Mouse (Mus musculus) lung, embryonic 14.5 days (tissue): Measurements from ENCODE around the gene Dpp7. TPM values are rescaled to one million over a fixed set of nuclear protein-coding genes. Genes with fewer than 3 reads are reported as not detected.

ENCODE experiments used
- ATAC-seq: fragments of 200-750 bp; cut with Nextera tagmentation; 2 replicates; pipeline ENCODE4 v1.8.0; 2017; ENCODE audit warnings: mild to moderate bottlenecking, moderate TSS enrichment, moderate library complexity; ENCODE audit not compliant: insufficient read depth
- DNase-seq: peaks from one replicate; pipeline ENCODE4 v3.0.0-alpha.2; 2015
- H3K27ac ChIP-seq: fragments of 300-500 bp; sonication (generic); 2 replicates; pipeline ENCODE4 v1.5.1; 2014; ENCODE audit warnings: low read depth, mild to moderate bottlenecking, moderate library complexity
- H3K27me3 ChIP-seq: fragments of 300-500 bp; sonication (generic); 2 replicates; pipeline ENCODE4 v1.6.1; 2014; ENCODE audit warnings: low read length, control low read depth; ENCODE audit not compliant: insufficient read depth
- H3K36me3 ChIP-seq: fragments of 300-500 bp; sonication (generic); 2 replicates; pipeline ENCODE4 v1.6.1; 2014; ENCODE audit warnings: control low read depth; ENCODE audit not compliant: insufficient read depth
- H3K4me1 ChIP-seq: fragments of 300-500 bp; sonication (generic); 2 replicates; pipeline ENCODE4 v1.6.1; 2014; ENCODE audit warnings: antibody characterized with exemption, control low read depth; ENCODE audit not compliant: insufficient read depth
- H3K4me2 ChIP-seq: fragments of 300-500 bp; sonication (generic); 2 replicates; pipeline ENCODE4 v1.6.1; 2014; ENCODE audit warnings: mild to moderate bottlenecking
- H3K4me3 ChIP-seq: fragments of 300-500 bp; sonication (generic); 2 replicates; pipeline ENCODE4 v1.5.1; 2014; ENCODE audit warnings: low read depth, low read length
- H3K9ac ChIP-seq: fragments of 300-500 bp; sonication (generic); 2 replicates; pipeline ENCODE4 v1.6.1; 2014
- H3K9me3 ChIP-seq: fragments of 300-500 bp; sonication (generic); 2 replicates; pipeline ENCODE4 v1.6.1; 2016; ENCODE audit warnings: low read depth, low read length, control low read depth
- CTCF ChIP-seq: IDR thresholded peaks from 2 replicates; pipeline ENCODE4 v1.5.1; 2016; ENCODE audit warnings: antibody characterized with exemption, low read depth
- WGBS: fragments of 180-500 bp; shearing (Covaris S2); extraction: QIAGEN DNeasy Blood & Tissue Kit; methylation state at CpG from one replicate; pipeline ENCODE4 v1.1.7; 2014; 5-methylcytosine and 5-hydroxymethylcytosine counted together
- polyA plus RNA-seq: library from polyadenylated mRNA; unstranded; fragments of >200 nt; fragmentation: Nextera tagmentation; extraction: Ambion mirVana; gene quantifications from 2 replicates; pipeline ENCODE4 v1.2.1, GENCODE M21; 2014

The Dpp7 gene
- polyA plus RNA-seq, result 13.9 and 16.6 TPM in 2 replicates

GRCm38 (mm10) chr2:25356208-25357079 is at the start of gene Dpp7:
TSS of gene Dpp7 (minus strand) at chr2:25356359.
- peaks cover 21% of the 10 kb centered on the region for H3K36me3 ChIP-seq
- H3K27me3 ChIP-seq, result no peaks in the 10 kb centered on the region
- WGBS, result 1% methylated on average over 13 of the region's 13 CpGs
- ATAC-seq (peak; percentile 68), DNase-seq (peak; percentile 92)
- peaks cover 5% of the 10 kb centered on the region; the same call in 1 of the 2 replicates for H3K4me1 ChIP-seq
- H3K9ac ChIP-seq, result peak within 1 kb of the TSS; percentile 27
- TF ChIP-seq CTCF, result no peak
- H3K4me2 ChIP-seq, result peak within 1 kb of the TSS; percentile 91
- H3K9me3 ChIP-seq, result no peaks in the 10 kb centered on the region
- H3K27ac ChIP-seq, result no peak within 1 kb of the TSS; the same call in 1 of the 2 replicates
- H3K4me3 ChIP-seq, result peak within 1 kb of the TSS; percentile 51

DNA sequence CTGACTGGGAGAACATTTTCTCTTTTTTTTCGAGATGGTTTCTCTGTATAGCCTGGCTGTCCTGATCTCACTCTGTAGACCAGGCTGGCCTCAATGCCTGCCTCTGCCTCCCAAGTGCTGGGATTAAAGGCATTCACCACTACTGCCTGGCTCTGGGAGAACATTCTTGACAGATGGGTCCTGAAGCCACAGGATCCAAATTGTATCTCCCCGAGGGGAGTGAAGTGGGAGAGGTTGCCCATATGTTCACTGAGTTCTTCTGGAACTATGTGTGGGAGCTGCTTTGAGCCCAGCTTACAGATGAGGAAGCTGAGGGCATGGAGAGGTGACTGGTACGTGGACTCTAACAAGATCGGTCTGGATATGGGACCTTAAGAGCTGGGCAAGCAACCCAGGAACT is 47.8 kb upstream of the Dpp7 start:
- Histone ChIP-seq H3K9me3 (no peaks in the 10 kb centered on the region), H3K4me2 (no peak overlapping the region), H3K4me1 (no peaks in the 10 kb centered on the region), H3K27ac (no peak overlapping the region), H3K9ac (no peak overlapping the region), H3K4me3 (no peak overlapping the region), H3K36me3 (no peaks in the 10 kb centered on the region), H3K27me3 (peaks cover 56% of the 10 kb centered on the region)
- 78% methylated on average over 4 of the region's 4 CpGs for WGBS
- DNase-seq, result no peak
- ATAC-seq, result no peak
- no peak for TF ChIP-seq CTCF

DNA sequence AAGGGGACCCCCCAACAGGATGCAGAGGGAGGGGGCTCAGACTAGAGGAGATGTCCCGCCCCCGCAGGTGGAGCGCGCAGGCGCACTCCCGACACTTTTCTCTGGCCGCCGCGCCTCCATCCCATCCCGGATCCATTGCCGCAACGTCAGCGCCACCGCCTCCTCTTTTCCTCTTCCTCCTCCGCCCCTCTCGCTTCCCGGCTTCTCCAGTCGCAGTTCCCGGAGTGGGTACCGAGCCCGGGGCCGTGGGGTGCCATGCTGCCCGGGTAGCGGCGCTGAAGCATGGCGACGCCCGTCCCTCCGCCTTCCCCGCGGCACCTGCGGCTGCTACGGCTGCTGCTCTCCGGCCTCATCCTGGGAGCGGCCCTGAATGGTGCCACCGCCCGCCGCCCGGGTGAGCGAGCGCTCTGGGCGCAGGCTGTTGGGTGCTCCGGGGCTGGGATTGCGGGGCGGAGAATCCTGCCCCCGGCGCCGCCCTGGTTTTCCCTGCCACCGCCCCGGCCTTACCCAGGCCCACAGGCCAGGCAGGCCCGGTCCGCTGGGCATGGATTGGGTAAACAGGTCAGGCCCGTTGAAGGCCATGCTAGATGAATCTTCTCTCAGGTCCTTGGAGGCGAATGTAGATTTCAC is 46.9 kb upstream of the Dpp7 start:
- peak overlapping the region; percentile 65 for H3K4me2 ChIP-seq
- peak overlapping the region; percentile 49 for H3K9ac ChIP-seq
- peaks cover 61% of the 10 kb centered on the region for H3K27me3 ChIP-seq
- TF ChIP-seq CTCF, result no peak
- no peak overlapping the region for H3K27ac ChIP-seq
- H3K36me3 ChIP-seq, result no peaks in the 10 kb centered on the region
- peak; percentile 45 for DNase-seq
- WGBS, result under 1% methylated on average over 54 of the region's 54 CpGs
- no peaks in the 10 kb centered on the region for H3K4me1 ChIP-seq
- 0 out of 2 replicates have a peak, but pooled peaks have one; percentile 26 for ATAC-seq
- H3K4me3 ChIP-seq, result peak overlapping the region; percentile 49
- H3K9me3 ChIP-seq, result no peaks in the 10 kb centered on the region

DNA sequence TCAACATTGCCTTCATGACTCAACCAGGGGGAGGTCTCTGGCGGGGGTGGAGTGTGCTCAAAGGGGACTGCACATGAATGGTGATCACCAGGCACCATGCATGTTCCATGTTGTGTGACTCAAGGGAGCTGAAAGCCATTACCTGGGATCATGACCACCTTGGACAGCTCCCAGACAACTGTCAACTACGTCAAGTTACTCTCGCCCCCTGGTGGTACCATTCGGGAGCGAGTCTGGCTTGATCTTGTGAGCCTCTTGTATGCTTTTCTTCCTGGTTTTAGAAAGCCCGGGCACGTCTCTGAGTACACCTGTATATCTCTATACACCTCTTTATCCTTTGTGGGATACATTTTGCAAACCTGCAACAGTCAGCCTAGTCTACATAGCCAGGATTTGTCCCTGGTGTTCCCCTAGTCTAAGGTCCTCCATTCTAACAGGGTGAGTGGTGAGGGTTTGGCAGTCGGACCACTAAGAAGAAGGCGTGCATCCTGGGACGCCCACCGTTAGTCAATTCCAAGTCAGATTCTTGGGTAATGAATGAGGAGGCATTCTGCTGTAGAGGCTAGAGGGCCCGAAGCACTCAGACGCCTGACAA is 46.3 kb upstream of the Dpp7 start:
- peak; percentile 85 for TF ChIP-seq CTCF
- ATAC-seq (0 out of 2 replicates have a peak, but pooled peaks have one; percentile 13), DNase-seq (peak; percentile 94)
- no peak overlapping the region for H3K9ac ChIP-seq
- WGBS, result 1% methylated on average over 13 of the region's 13 CpGs
- H3K4me3 ChIP-seq, result peak overlapping the region; percentile 49
- H3K27ac ChIP-seq, result no peak overlapping the region
- no peaks in the 10 kb centered on the region for H3K9me3 ChIP-seq
- no peaks in the 10 kb centered on the region for H3K4me1 ChIP-seq
- peak overlapping the region; percentile 65 for H3K4me2 ChIP-seq
- peaks cover 67% of the 10 kb centered on the region for H3K27me3 ChIP-seq
- H3K36me3 ChIP-seq, result no peaks in the 10 kb centered on the region

GRCm38 (mm10) chr2:25400764-25401163 is 44.6 kb upstream of the Dpp7 start:
- Histone ChIP-seq H3K4me2 (peak overlapping the region; percentile 41; the same call in 1 of the 2 replicates), H3K4me1 (0 out of 2 replicates have a peak, but pooled peaks cover 3% of the 10 kb centered on the region), H3K9ac (no peak overlapping the region), H3K27me3 (peaks cover 83% of the 10 kb centered on the region), H3K9me3 (no peaks in the 10 kb centered on the region), H3K36me3 (no peaks in the 10 kb centered on the region), H3K27ac (no peak overlapping the region), H3K4me3 (no peak overlapping the region)
- DNase-seq (peak; percentile 71), ATAC-seq (no peak)
- WGBS, result 3% methylated on average over 17 of the region's 17 CpGs
- TF ChIP-seq CTCF, result peak; percentile 63

- ATAC-seq, result no peak
- Histone ChIP-seq H3K27ac (no peak overlapping the region), H3K4me1 (0 out of 2 replicates have a peak, but pooled peaks cover 5% of the 10 kb centered on the region), H3K9ac (no peak overlapping the region), H3K4me3 (no peak overlapping the region), H3K27me3 (peaks cover 87% of the 10 kb centered on the region), H3K9me3 (no peaks in the 10 kb centered on the region), H3K36me3 (no peaks in the 10 kb centered on the region), H3K4me2 (peak overlapping the region; percentile 41; the same call in 1 of the 2 replicates)
- no peak for DNase-seq
- 21% methylated on average over 16 of the region's 16 CpGs for WGBS
- no peak for TF ChIP-seq CTCF
Observed at GRCm38 (mm10) chr2:25400291-25400690, 44.1 kb upstream of the Dpp7 start.
